In genomic region chr3:79971542-79971941, GRCm38 (mm10) we compare ENCODE assay signal across 25 mouse cellular contexts.
DNase-seq lines count a peak whose midpoint lies in the region; ATAC-seq and TF ChIP-seq lines count a peak whose summit lies in the region.
"Had no signal": no experiment of that assay in that cellular context is flagged by ENCODE, and none has a peak within 500 bp of the region (broad histone marks: within the 10 kb centered on the region; RNA-seq: fewer than 3 reads in every experiment).

No protein-coding gene starts in this region.

- no peak overlapping the region for H3ac ChIP-seq in myocyte (ENCODE audit: control insufficient read depth, insufficient read length)

- intact Hi-C loops in gastrocnemius, adult 2 months (cut with DNase I) = loop anchor here (10.0 kb wide), 1 partner anchor 83 kb away; no protein-coding TSS in a partner anchor
- intact Hi-C loops in gastrocnemius, postnatal 14 days (cut with DNase I; ENCODE audit: low total_unique reads) = no loop called here
- intact Hi-C loops in heart, postnatal 10 days (cut with DNase I) = no loop called here

- no peak for ATAC-seq in heart, postnatal 0 days (ENCODE audit: insufficient read depth, low read depth)
- no peak for ATAC-seq in neural tube, embryonic 13.5 days (ENCODE audit: low read depth)
- ATAC-seq in neural tube, embryonic 15.5 days (ENCODE audit: low FRiP score) = no peak
- ATAC-seq: activated CD4-positive, CD25-positive, alpha-beta regulatory T cell, adult 4 months; CD4-positive, CD25-positive, alpha-beta regulatory T cell, adult 4 months; forebrain, embryonic 14.5 days; Patski had no signal

- no peak overlapping the region for H3K4me2 ChIP-seq in heart, postnatal 0 days (ENCODE audit: low read depth, low read length)
- H3K4me2 ChIP-seq in neural tube, embryonic 13.5 days = no peak overlapping the region
- H3K4me2 ChIP-seq in neural tube, embryonic 15.5 days = no peak overlapping the region
- peak overlapping the region; percentile 0 for H3K4me2 ChIP-seq in myocyte (ENCODE audit: low read depth)
- H3K4me2 ChIP-seq: embryonic facial prominence, embryonic 12.5 days; forebrain, embryonic 12.5 days had no signal

- 0 out of 2 replicates have a peak overlapping the region, but pooled peaks have one; percentile 3 for H3K27ac ChIP-seq in gastrocnemius, adult 2 months
- 0 out of 2 replicates have a peak overlapping the region, but pooled peaks have one; percentile 7 for H3K27ac ChIP-seq in heart, postnatal 0 days (ENCODE audit: low read depth)
- 0 out of 2 replicates have a peak overlapping the region, but pooled peaks have one; percentile 24 for H3K27ac ChIP-seq in neural tube, embryonic 13.5 days (replicated peaks)
- no peak overlapping the region for H3K27ac ChIP-seq in neural tube, embryonic 15.5 days (replicated peaks)
- H3K27ac ChIP-seq: embryonic facial prominence, embryonic 10.5 days; embryonic facial prominence, embryonic 12.5 days; forebrain, embryonic 12.5 days had no signal

- WGBS in heart, postnatal 0 days = 79% methylated on average over 7 of the region's 7 CpGs
- 74% methylated on average over 7 of the region's 7 CpGs for WGBS in neural tube, embryonic 13.5 days
- 74% methylated on average over 7 of the region's 7 CpGs for WGBS in neural tube, embryonic 15.5 days

- no peak for DNase-seq in gastrocnemius, adult 2 months
- no peak for DNase-seq in gastrocnemius, postnatal 14 days
- DNase-seq in heart, postnatal 0 days (ENCODE audit: low spot score) = no peak
- DNase-seq in heart, postnatal 10 days = no peak
- DNase-seq: adrenal gland, adult 8-10 months; adrenal gland, postnatal 14 days; adrenal gland, postnatal 36 days; B cell, adult 2 months; cerebellum, adult 11-12 months; cerebellum, adult 2 months; cerebellum, adult 9-10 months; cerebellum, postnatal 10 days; cerebellum, postnatal 25 days had no signal

- H3K9ac ChIP-seq in heart, postnatal 0 days (replicated peaks; ENCODE audit: low read depth, low read length) = no peak overlapping the region
- H3K9ac ChIP-seq in neural tube, embryonic 13.5 days = no peak overlapping the region
- no peak overlapping the region for H3K9ac ChIP-seq in neural tube, embryonic 15.5 days (replicated peaks)
- H3K9ac ChIP-seq: embryonic facial prominence, embryonic 12.5 days; forebrain, embryonic 12.5 days had no signal

- H3K36me3 ChIP-seq in heart, postnatal 0 days (replicated peaks; ENCODE audit: control insufficient read depth, insufficient read depth, low read length) = no peaks in the 10 kb centered on the region
- H3K36me3 ChIP-seq in neural tube, embryonic 13.5 days = no peaks in the 10 kb centered on the region
- no peaks in the 10 kb centered on the region for H3K36me3 ChIP-seq in neural tube, embryonic 15.5 days
- H3K36me3 ChIP-seq in myocyte (ENCODE audit: control insufficient read depth, insufficient read depth) = no peaks in the 10 kb centered on the region
- H3K36me3 ChIP-seq: embryonic facial prominence, embryonic 10.5 days; embryonic facial prominence, embryonic 12.5 days; forebrain, embryonic 12.5 days; G1E had no signal

- no peaks in the 10 kb centered on the region for H3K27me3 ChIP-seq in heart, postnatal 0 days (ENCODE audit: control insufficient read depth, insufficient read depth, low read length)
- H3K27me3 ChIP-seq in neural tube, embryonic 13.5 days = no peaks in the 10 kb centered on the region
- H3K27me3 ChIP-seq in neural tube, embryonic 15.5 days (replicated peaks) = no peaks in the 10 kb centered on the region
- no peaks in the 10 kb centered on the region for H3K27me3 ChIP-seq in myocyte (ENCODE audit: control insufficient read depth, insufficient read depth, insufficient read length)
- H3K27me3 ChIP-seq: CH12.LX; embryonic facial prominence, embryonic 12.5 days; forebrain, embryonic 12.5 days; Patski had no signal

- no peak for TF ChIP-seq CTCF in gastrocnemius, adult 2 months (IDR thresholded peaks at IDR 0.05)
- no peak for TF ChIP-seq CTCF in heart, postnatal 0 days (IDR thresholded peaks at IDR 0.05; ENCODE audit: low read depth)

- H3K9me3 ChIP-seq in heart, postnatal 0 days (replicated peaks; ENCODE audit: control insufficient read depth, low read length) = no peaks in the 10 kb centered on the region
- H3K9me3 ChIP-seq in neural tube, embryonic 13.5 days = no peaks in the 10 kb centered on the region
- no peaks in the 10 kb centered on the region for H3K9me3 ChIP-seq in neural tube, embryonic 15.5 days (replicated peaks)
- H3K9me3 ChIP-seq: embryonic facial prominence, embryonic 10.5 days; embryonic facial prominence, embryonic 12.5 days; forebrain, embryonic 12.5 days; G1E had no signal

- H3K4me3 ChIP-seq in gastrocnemius, adult 2 months = no peak overlapping the region
- H3K4me3 ChIP-seq in heart, postnatal 0 days (ENCODE audit: low read depth, low read length) = no peak overlapping the region
- H3K4me3 ChIP-seq in neural tube, embryonic 13.5 days = no peak overlapping the region
- no peak overlapping the region for H3K4me3 ChIP-seq in neural tube, embryonic 15.5 days (replicated peaks)
- no peak overlapping the region for H3K4me3 ChIP-seq in myocyte
- H3K4me3 ChIP-seq: embryonic facial prominence, embryonic 10.5 days; embryonic facial prominence, embryonic 12.5 days; forebrain, embryonic 12.5 days had no signal

- TF ChIP-seq EP300 in heart, postnatal 0 days (IDR thresholded peaks at IDR 0.05; ENCODE audit: low read depth) = no peak

- no peak for TF ChIP-seq POLR2A in myocyte (IDR thresholded peaks at IDR 0.05; ENCODE audit: insufficient read length, low read depth)

- H3K79me2 ChIP-seq in myocyte (ENCODE audit: control insufficient read depth, insufficient read depth) = no peaks in the 10 kb centered on the region

- H3K4me1 ChIP-seq in heart, postnatal 0 days (ENCODE audit: control insufficient read depth, insufficient read depth) = peaks cover 24% of the 10 kb centered on the region
- no peaks in the 10 kb centered on the region; the same call in 1 of the 2 replicates for H3K4me1 ChIP-seq in neural tube, embryonic 13.5 days (replicated peaks)
- H3K4me1 ChIP-seq in neural tube, embryonic 15.5 days = 0 out of 2 replicates have a peak, but pooled peaks cover 4% of the 10 kb centered on the region
- H3K4me1 ChIP-seq: embryonic facial prominence, embryonic 12.5 days; forebrain, embryonic 12.5 days had no signal

TF ChIP-seq in myocyte, 11 proteins besides CTCF, POLR2A, EP300 and RAD21:
- TF ChIP-seq USF1 (IDR thresholded peaks at IDR 0.05; ENCODE audit: low read depth) (no peak), MAX (IDR thresholded peaks at IDR 0.05; ENCODE audit: low read depth) (no peak), TCF12 (IDR thresholded peaks at IDR 0.05; ENCODE audit: insufficient read depth, poor library complexity, severe bottlenecking) (no peak), MYOG (IDR thresholded peaks at IDR 0.05; ENCODE audit: control insufficient read depth in 1 of 3, insufficient read depth in 1 of 3, insufficient read length in 2 of 3, low read depth in 2 of 3) (peak in 2 of 3 experiments; percentile 56 to 85), MYOD1 (IDR thresholded peaks at IDR 0.05; ENCODE audit: control insufficient read depth in 1 of 3, insufficient read length in 2 of 3, low read depth in 2 of 3) (peak in 2 of 3 experiments; percentile 62 to 71)
